Mouse (Mus musculus): Measurements from ENCODE around the gene Shb. TPM values are rescaled to one million over a fixed set of nuclear protein-coding genes. Genes with fewer than 3 reads are reported as not detected.

The Shb gene
- polyA plus RNA-seq, 1 experiment from 2014 or later, result 11.1 TPM

DNA sequence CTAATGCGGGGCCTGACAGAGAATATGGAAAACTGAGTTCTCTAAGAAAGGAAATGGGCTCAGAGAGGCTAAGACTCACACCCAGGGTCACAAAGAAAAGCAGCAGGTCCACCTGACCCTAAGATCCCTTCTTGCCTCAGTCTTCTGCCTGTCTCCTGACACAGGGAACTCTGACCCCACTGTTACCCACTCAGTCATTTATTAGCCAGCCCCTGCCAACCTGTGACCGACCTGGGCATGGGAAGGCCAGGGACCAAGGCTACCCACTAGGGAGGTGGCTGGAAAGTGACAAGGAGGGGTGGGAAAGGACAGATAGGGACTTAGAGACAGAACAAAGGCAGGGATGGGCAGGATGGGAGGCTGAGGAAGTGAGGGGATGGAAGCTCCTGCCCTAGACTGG, 26.6 kb downstream of the Shb start:
- WGBS (ENCODE audit: insufficient replicate concordance), result 80% methylated on average over 2 of the region's 2 CpGs
- H3K36me3 ChIP-seq (ENCODE audit: control insufficient read depth, insufficient read depth, low read length), result no peaks in the 10 kb centered on the region
- ATAC-seq (replicated peaks; ENCODE audit: insufficient number of reproducible peaks, low FRiP score, low TSS enrichment), result no peak
- peak overlapping the region; percentile 92 for H3K27ac ChIP-seq (ENCODE audit: low read depth, low read length)
- H3K4me1 ChIP-seq (ENCODE audit: control insufficient read depth, insufficient read depth, low read length), result peaks cover 80% of the 10 kb centered on the region
- no peaks in the 10 kb centered on the region for H3K9me3 ChIP-seq (replicated peaks; ENCODE audit: control insufficient read depth, low read length)
- H3K4me3 ChIP-seq (ENCODE audit: low read depth, low read length), result no peak overlapping the region
- H3K9ac ChIP-seq (ENCODE audit: low read depth, low read length), result no peak overlapping the region
- no peak overlapping the region for H3K4me2 ChIP-seq
- H3K27me3 ChIP-seq (ENCODE audit: control insufficient read depth, insufficient read depth, low read length), result no peaks in the 10 kb centered on the region

DNA sequence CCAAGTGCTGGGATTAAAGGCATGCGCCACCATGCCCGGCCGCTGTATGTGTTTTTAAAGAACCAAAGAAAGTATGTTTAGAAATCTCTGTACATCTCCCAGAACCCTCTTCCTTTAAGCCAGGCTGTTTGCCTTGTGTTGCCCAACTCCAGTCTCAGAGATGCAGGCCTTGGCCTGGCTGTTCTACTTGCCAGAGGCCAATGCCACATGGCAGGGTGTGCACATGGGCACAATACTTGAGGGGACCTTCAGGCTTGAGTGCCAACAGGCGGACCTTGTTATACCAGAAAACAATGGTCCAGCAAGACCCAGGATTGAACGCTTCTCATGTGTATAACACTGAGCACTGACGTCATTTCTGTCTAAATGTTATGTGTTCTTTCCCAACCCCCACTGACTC, 27.1 kb downstream of the Shb start:
- 88% methylated on average over 6 of the region's 6 CpGs for whole genome bisulfite sequencing (ENCODE audit: insufficient replicate concordance)
- no peak for ATAC-seq (replicated peaks; ENCODE audit: insufficient number of reproducible peaks, low FRiP score, low TSS enrichment)
- H3K36me3 ChIP-seq (ENCODE audit: control insufficient read depth, insufficient read depth, low read length), result no peaks in the 10 kb centered on the region
- no peak overlapping the region for H3K9ac ChIP-seq (ENCODE audit: low read depth, low read length)
- H3K9me3 ChIP-seq (replicated peaks; ENCODE audit: control insufficient read depth, low read length), result no peaks in the 10 kb centered on the region
- no peak overlapping the region for H3K4me2 ChIP-seq
- no peaks in the 10 kb centered on the region for H3K27me3 ChIP-seq (ENCODE audit: control insufficient read depth, insufficient read depth, low read length)
- H3K4me1 ChIP-seq (ENCODE audit: control insufficient read depth, insufficient read depth, low read length), result peaks cover 81% of the 10 kb centered on the region
- no peak overlapping the region for H3K4me3 ChIP-seq (ENCODE audit: low read depth, low read length)
- 0 out of 2 replicates have a peak overlapping the region, but pooled peaks have one; percentile 10 for H3K27ac ChIP-seq (ENCODE audit: low read depth, low read length)

DNA sequence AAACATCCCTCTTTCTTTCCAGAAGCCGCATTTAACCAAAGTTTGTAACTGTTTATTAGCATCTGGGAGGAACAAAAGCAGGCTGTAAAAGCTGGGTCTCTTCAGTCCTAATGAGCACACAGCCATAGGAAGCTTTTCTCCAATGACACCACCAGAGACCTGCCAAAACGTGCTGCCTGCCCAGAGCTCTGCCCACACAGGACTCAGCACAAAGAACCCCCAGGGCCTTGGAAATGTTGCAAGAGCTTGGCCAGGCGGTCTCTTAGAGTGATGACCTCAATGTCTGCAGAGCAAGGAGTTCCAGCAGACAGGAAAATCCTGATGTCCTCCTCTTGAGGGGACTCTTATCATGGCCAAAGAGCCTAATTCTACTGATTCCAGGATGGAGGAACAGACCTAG, 28.5 kb downstream of the Shb start:
- Histone ChIP-seq H3K27me3 (ENCODE audit: control insufficient read depth, insufficient read depth, low read length) (no peaks in the 10 kb centered on the region), H3K36me3 (ENCODE audit: control insufficient read depth, insufficient read depth, low read length) (no peaks in the 10 kb centered on the region), H3K9me3 (replicated peaks; ENCODE audit: control insufficient read depth, low read length) (no peaks in the 10 kb centered on the region), H3K4me1 (ENCODE audit: control insufficient read depth, insufficient read depth, low read length) (peaks cover 81% of the 10 kb centered on the region), H3K4me2 (no peak overlapping the region), H3K9ac (ENCODE audit: low read depth, low read length) (no peak overlapping the region), H3K27ac (ENCODE audit: low read depth, low read length) (no peak overlapping the region), H3K4me3 (ENCODE audit: low read depth, low read length) (no peak overlapping the region)
- 61% methylated on average over 3 of the region's 3 CpGs for WGBS (ENCODE audit: insufficient replicate concordance)
- ATAC-seq (replicated peaks; ENCODE audit: insufficient number of reproducible peaks, low FRiP score, low TSS enrichment), result no peak

DNA sequence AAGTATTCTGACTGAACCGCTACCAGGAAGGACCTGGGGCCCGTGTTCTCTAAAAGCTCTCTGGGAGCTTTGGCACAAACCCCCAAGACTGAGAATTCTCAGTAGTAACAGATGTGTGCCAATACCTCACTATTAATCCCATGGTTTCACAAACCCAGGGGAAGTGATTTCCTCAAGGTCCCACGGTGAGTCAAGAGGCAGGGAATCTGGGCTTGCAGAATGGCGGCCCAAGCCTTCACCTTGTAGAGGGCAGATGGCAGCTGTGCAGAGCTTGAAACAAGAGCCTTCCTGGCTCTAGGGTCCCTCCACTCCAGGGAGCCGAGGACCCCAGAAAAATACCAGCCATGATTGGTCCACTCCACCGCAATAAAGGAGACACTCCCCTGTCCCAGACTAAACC, 28.9 kb downstream of the Shb start:
- no peaks in the 10 kb centered on the region for H3K9me3 ChIP-seq (replicated peaks; ENCODE audit: control insufficient read depth, low read length)
- H3K9ac ChIP-seq (ENCODE audit: low read depth, low read length), result no peak overlapping the region
- H3K27ac ChIP-seq (ENCODE audit: low read depth, low read length), result no peak overlapping the region
- H3K4me2 ChIP-seq, result no peak overlapping the region
- 87% methylated on average over 6 of the region's 6 CpGs for WGBS (ENCODE audit: insufficient replicate concordance)
- no peak overlapping the region for H3K4me3 ChIP-seq (ENCODE audit: low read depth, low read length)
- ATAC-seq (replicated peaks; ENCODE audit: insufficient number of reproducible peaks, low FRiP score, low TSS enrichment), result no peak
- H3K36me3 ChIP-seq (ENCODE audit: control insufficient read depth, insufficient read depth, low read length), result no peaks in the 10 kb centered on the region
- H3K4me1 ChIP-seq (ENCODE audit: control insufficient read depth, insufficient read depth, low read length), result peaks cover 81% of the 10 kb centered on the region
- no peaks in the 10 kb centered on the region for H3K27me3 ChIP-seq (ENCODE audit: control insufficient read depth, insufficient read depth, low read length)

DNA sequence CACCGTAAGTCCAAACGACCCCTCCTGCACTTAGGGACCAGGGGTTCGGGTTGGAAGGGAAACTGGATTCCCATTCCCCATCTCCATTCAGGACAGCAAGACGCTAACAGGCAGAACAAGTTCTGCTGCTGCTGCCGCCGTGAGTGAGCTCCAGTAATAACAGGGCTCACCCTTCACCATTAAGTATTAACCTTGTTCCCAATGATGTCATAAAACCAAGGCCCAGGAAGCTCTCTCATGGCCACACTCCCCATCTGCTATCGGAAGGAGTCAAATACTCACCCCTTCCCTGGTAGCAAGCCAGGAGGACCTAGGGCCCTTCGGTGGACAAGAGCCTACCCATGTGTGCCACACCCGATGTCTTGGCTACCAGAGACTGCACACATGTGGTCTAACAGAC, 30.3 kb downstream of the Shb start:
- Histone ChIP-seq H3K4me2 (no peak overlapping the region), H3K36me3 (ENCODE audit: control insufficient read depth, insufficient read depth, low read length) (no peaks in the 10 kb centered on the region), H3K4me1 (ENCODE audit: control insufficient read depth, insufficient read depth, low read length) (peaks cover 80% of the 10 kb centered on the region), H3K27me3 (ENCODE audit: control insufficient read depth, insufficient read depth, low read length) (no peaks in the 10 kb centered on the region), H3K27ac (ENCODE audit: low read depth, low read length) (no peak overlapping the region), H3K9me3 (replicated peaks; ENCODE audit: control insufficient read depth, low read length) (no peaks in the 10 kb centered on the region), H3K9ac (ENCODE audit: low read depth, low read length) (no peak overlapping the region), H3K4me3 (ENCODE audit: low read depth, low read length) (no peak overlapping the region)
- no peak for ATAC-seq (replicated peaks; ENCODE audit: insufficient number of reproducible peaks, low FRiP score, low TSS enrichment)
- 80% methylated on average over 9 of the region's 9 CpGs for WGBS (ENCODE audit: insufficient replicate concordance)

DNA sequence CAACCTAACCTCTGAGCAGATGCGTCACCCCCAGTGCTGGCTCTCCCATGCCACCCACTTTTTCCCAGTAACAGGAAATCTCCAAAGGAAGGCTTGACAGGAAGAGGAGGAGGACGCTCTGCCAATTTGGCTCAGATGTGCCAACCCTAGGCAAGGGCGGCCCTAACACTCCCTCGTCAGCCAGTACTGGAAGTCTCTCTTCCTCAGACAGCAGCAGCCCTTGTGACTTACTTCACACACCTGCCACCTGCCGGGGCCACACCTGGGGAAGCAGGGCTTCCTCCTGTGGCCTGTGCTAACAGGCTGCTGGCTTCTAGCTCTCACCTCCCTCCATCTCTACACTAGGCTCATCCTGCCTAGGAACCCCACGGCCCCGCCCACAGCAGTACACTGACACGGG, 31.9 kb downstream of the Shb start:
- H3K27me3 ChIP-seq (ENCODE audit: control insufficient read depth, insufficient read depth, low read length), result no peaks in the 10 kb centered on the region
- H3K4me1 ChIP-seq (ENCODE audit: control insufficient read depth, insufficient read depth, low read length), result peaks cover 77% of the 10 kb centered on the region
- ATAC-seq (replicated peaks; ENCODE audit: insufficient number of reproducible peaks, low FRiP score, low TSS enrichment), result no peak
- no peaks in the 10 kb centered on the region for H3K9me3 ChIP-seq (replicated peaks; ENCODE audit: control insufficient read depth, low read length)
- no peak overlapping the region for H3K4me3 ChIP-seq (ENCODE audit: low read depth, low read length)
- no peaks in the 10 kb centered on the region for H3K36me3 ChIP-seq (ENCODE audit: control insufficient read depth, insufficient read depth, low read length)
- no peak overlapping the region for H3K9ac ChIP-seq (ENCODE audit: low read depth, low read length)
- 64% methylated on average over 8 of the region's 8 CpGs for whole genome bisulfite sequencing (ENCODE audit: insufficient replicate concordance)
- H3K27ac ChIP-seq (ENCODE audit: low read depth, low read length), result no peak overlapping the region
- H3K4me2 ChIP-seq, result no peak overlapping the region

DNA sequence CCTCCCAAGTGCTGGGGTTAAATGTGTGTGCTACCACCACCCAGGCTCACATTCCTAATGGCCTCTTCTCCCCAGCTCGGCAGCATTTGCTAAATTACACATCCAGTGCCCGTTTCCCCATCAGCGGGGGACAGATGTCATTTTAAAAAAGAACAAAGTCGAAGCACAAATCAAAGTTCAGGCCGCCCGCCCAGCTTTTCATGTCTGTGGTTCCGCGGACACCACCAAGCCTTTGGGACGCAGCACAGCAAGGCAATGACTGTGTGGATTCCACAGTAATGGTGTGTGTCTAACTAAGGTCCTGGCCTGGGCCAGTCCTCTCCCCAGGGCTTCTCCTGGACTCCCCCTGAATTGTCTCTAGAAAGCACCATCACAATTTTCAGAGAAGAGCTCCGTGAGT, 32.7 kb downstream of the Shb start:
- no peak overlapping the region for H3K4me3 ChIP-seq (ENCODE audit: low read depth, low read length)
- peaks cover 80% of the 10 kb centered on the region for H3K4me1 ChIP-seq (ENCODE audit: control insufficient read depth, insufficient read depth, low read length)
- no peaks in the 10 kb centered on the region for H3K27me3 ChIP-seq (ENCODE audit: control insufficient read depth, insufficient read depth, low read length)
- H3K9ac ChIP-seq (ENCODE audit: low read depth, low read length), result no peak overlapping the region
- H3K9me3 ChIP-seq (replicated peaks; ENCODE audit: control insufficient read depth, low read length), result no peaks in the 10 kb centered on the region
- no peak overlapping the region for H3K4me2 ChIP-seq
- no peaks in the 10 kb centered on the region for H3K36me3 ChIP-seq (ENCODE audit: control insufficient read depth, insufficient read depth, low read length)
- WGBS (ENCODE audit: insufficient replicate concordance), result 52% methylated on average over 10 of the region's 10 CpGs
- no peak overlapping the region for H3K27ac ChIP-seq (ENCODE audit: low read depth, low read length)
- ATAC-seq (replicated peaks; ENCODE audit: insufficient number of reproducible peaks, low FRiP score, low TSS enrichment), result no peak

DNA sequence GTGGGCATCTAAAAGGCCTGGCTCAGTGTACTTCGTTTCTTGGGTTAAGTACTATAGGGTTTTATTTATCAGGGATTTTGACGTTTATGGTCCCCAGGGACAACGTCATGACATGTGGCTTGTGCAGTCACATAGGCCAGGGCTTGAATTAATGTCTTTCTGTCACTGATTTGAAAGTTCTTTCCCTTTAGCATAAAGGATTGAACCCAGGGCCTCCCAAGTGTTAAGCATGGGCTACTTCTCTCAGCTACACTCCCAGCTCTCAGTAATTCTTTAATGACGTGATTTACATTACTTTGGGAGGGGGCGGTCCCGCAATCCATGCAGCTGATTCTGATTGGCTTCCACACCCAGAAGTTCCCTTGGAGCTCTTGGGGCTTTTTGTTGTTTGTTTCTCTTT, 33.2 kb downstream of the Shb start:
- ATAC-seq (replicated peaks; ENCODE audit: insufficient number of reproducible peaks, low FRiP score, low TSS enrichment), result no peak
- Histone ChIP-seq H3K27me3 (ENCODE audit: control insufficient read depth, insufficient read depth, low read length) (no peaks in the 10 kb centered on the region), H3K4me1 (ENCODE audit: control insufficient read depth, insufficient read depth, low read length) (peaks cover 80% of the 10 kb centered on the region), H3K27ac (ENCODE audit: low read depth, low read length) (no peak overlapping the region), H3K4me3 (ENCODE audit: low read depth, low read length) (no peak overlapping the region), H3K36me3 (ENCODE audit: control insufficient read depth, insufficient read depth, low read length) (no peaks in the 10 kb centered on the region), H3K4me2 (no peak overlapping the region), H3K9me3 (replicated peaks; ENCODE audit: control insufficient read depth, low read length) (no peaks in the 10 kb centered on the region), H3K9ac (ENCODE audit: low read depth, low read length) (no peak overlapping the region)
- 39% methylated on average over 6 of the region's 6 CpGs for WGBS (ENCODE audit: insufficient replicate concordance)

DNA sequence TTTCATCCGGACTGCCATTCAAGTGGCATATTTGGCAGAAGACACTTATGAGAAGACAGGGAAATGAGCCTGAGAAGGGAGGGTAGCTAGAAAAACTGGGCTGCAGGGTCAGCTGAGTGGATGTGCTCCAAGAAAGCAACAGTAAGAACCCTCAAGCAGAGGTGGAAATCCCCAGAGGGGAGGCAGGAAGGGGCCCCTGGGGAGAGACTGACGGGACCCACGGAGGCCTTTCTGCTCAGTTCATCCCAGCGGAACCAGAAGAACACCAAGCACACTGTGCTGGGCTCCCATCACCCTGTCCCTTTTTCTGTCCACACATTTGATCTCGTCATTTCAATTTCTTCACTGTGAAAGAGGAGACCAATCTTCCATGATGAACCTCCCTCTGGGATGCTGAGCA, 33.9 kb downstream of the Shb start:
- ATAC-seq (replicated peaks; ENCODE audit: insufficient number of reproducible peaks, low FRiP score, low TSS enrichment), result no peak
- Histone ChIP-seq H3K4me2 (no peak overlapping the region), H3K9me3 (replicated peaks; ENCODE audit: control insufficient read depth, low read length) (no peaks in the 10 kb centered on the region), H3K4me1 (ENCODE audit: control insufficient read depth, insufficient read depth, low read length) (peaks cover 80% of the 10 kb centered on the region), H3K27ac (ENCODE audit: low read depth, low read length) (no peak overlapping the region), H3K27me3 (ENCODE audit: control insufficient read depth, insufficient read depth, low read length) (no peaks in the 10 kb centered on the region), H3K4me3 (ENCODE audit: low read depth, low read length) (no peak overlapping the region), H3K36me3 (ENCODE audit: control insufficient read depth, insufficient read depth, low read length) (no peaks in the 10 kb centered on the region), H3K9ac (ENCODE audit: low read depth, low read length) (no peak overlapping the region)
- 60% methylated on average over 5 of the region's 5 CpGs for WGBS (ENCODE audit: insufficient replicate concordance)
